Mouse (Mus musculus) liver, adult 2 months (tissue): ENCODE data around the gene Tbc1d30.

Source experiments
- CTCF ChIP-seq: fragments of 200-500 bp; IDR thresholded peaks from 2 replicates; pipeline ENCODE4 v1.5.1; 2011; ENCODE audit warnings: low read depth, low read length, control low read depth
- POLR2A ChIP-seq: fragments of 200-500 bp; IDR thresholded peaks from 2 replicates; pipeline ENCODE4 v1.6.1; 2011; ENCODE audit warnings: low read length, control low read depth; ENCODE audit not compliant: insufficient read depth; ENCODE audit errors: extremely low read depth

GRCm38 (mm10) chr10:121350357-121351065 is 567 bp downstream of the Tbc1d30 start:
- TF ChIP-seq CTCF (no peak), POLR2A (no peak)
